Mouse (Mus musculus) liver, adult 2 months (tissue): ENCODE results near the gene Uba7. TPM values are rescaled to one million over a fixed set of nuclear protein-coding genes. Genes with fewer than 3 reads are reported as not detected.

Source experiments
- DNase-seq: peaks from one replicate; pipeline ENCODE4 v3.0.0-alpha.2; 2011; ENCODE audit warnings: low read depth, low spot score; ENCODE audit errors: extremely low read depth
- H3K27ac ChIP-seq: fragments of 200-500 bp; replicated peaks from 2 replicates; pipeline ENCODE4 v1.5.1; 2012; ENCODE audit warnings: low read depth, mild to moderate bottlenecking, control low read depth, inconsistent platforms, low read length; ENCODE audit not compliant: insufficient read depth
- H3K27me3 ChIP-seq: fragments of 200-500 bp; 2 replicates; pipeline ENCODE4 v1.6.1; 2012; ENCODE audit warnings: mild to moderate bottlenecking, moderate library complexity, low read length, inconsistent platforms; ENCODE audit not compliant: control insufficient read depth, insufficient read depth
- H3K36me3 ChIP-seq: fragments of 200-500 bp; 2 replicates; pipeline ENCODE4 v1.6.1; 2012; ENCODE audit warnings: low read length, inconsistent platforms; ENCODE audit not compliant: control insufficient read depth, insufficient read depth
- H3K4me1 ChIP-seq: fragments of 200-500 bp; 2 replicates; pipeline ENCODE4 v1.6.1; 2011; ENCODE audit warnings: low read length; ENCODE audit not compliant: control insufficient read depth, insufficient read depth
- H3K4me3 ChIP-seq: fragments of 200-500 bp; 2 replicates; pipeline ENCODE4 v1.5.1; 2011; ENCODE audit warnings: low read depth, mild to moderate bottlenecking, control low read depth, low read length, moderate library complexity; ENCODE audit not compliant: insufficient read depth
- H3K79me2 ChIP-seq: fragments of 200-500 bp; 2 replicates; pipeline ENCODE4 v1.6.1; 2012; ENCODE audit warnings: inconsistent platforms, mild to moderate bottlenecking, low read length, moderate library complexity; ENCODE audit not compliant: control insufficient read depth, insufficient read depth
- H3K9ac ChIP-seq: fragments of 200-500 bp; 2 replicates; pipeline ENCODE4 v1.6.1; 2012; ENCODE audit warnings: low read depth, mild to moderate bottlenecking, control low read depth, inconsistent platforms, low read length
- CTCF ChIP-seq: fragments of 200-500 bp; IDR thresholded peaks from 2 replicates; pipeline ENCODE4 v1.5.1; 2011; ENCODE audit warnings: low read depth, low read length, control low read depth
- POLR2A ChIP-seq: fragments of 200-500 bp; IDR thresholded peaks from 2 replicates; pipeline ENCODE4 v1.6.1; 2011; ENCODE audit warnings: low read length, control low read depth; ENCODE audit not compliant: insufficient read depth; ENCODE audit errors: extremely low read depth
- WGBS: fragments of 180-500 bp; shearing (Covaris S2); methylation state at CpG from one replicate; pipeline ENCODE4 v1.1.7; 2018; 5-methylcytosine and 5-hydroxymethylcytosine counted together
- polyA plus RNA-seq: library from polyadenylated mRNA; depleted of rRNA; stranded (reverse); fragments of >200 nt; gene quantifications from 2 replicates; pipeline ENCODE4 v1.2.3, GENCODE M21; 2012
- total RNA-seq: library from RNA; depleted of rRNA; stranded (reverse); fragments of >200 nt; gene quantifications from 2 replicates; pipeline ENCODE4 v1.2.3, GENCODE M21; 2014

Gene Uba7
- total and polyA plus RNA-seq, 2 experiments: 22.0 to 30.6 TPM

DNA sequence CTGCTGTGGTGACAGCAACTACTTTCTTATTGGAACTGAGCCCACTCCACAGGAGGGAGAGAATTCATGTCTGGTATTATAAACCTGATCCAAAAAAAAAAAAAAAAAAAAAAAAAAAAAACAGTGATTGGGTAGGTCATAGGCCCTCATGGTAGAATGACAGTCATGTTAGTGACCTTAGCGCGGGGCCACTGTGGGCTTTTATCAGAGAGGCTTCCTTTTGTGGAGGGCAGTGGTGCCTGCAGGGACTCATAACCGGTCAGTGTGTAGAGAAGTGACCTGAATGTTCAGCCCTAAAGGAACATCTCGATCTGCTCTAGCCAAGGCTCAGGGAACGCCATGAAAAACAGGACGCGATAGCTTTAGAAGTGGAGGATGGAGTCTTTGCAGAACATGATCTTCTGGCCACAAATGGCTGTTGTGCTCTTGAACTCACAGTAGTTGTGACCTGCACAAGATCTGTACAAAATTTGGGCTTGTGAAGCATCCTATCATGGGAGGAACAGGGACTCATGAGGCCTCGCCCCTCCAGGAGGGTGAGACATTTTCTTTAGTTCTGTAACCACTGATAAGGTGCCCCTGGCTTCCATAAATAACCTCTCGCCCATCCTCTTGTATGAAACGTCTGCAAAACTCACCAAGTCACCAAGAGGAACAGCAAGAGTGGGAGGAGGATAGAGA, 674 bp upstream of the Uba7 start:
- no peaks in the 10 kb centered on the region for H3K36me3 ChIP-seq
- no peak overlapping the region for H3K9ac ChIP-seq
- peak overlapping the region; percentile 39 for H3K27ac ChIP-seq
- H3K79me2 ChIP-seq: no peaks in the 10 kb centered on the region
- DNase-seq: no peak
- no peaks in the 10 kb centered on the region for H3K27me3 ChIP-seq
- no peak overlapping the region for H3K4me3 ChIP-seq
- TF ChIP-seq POLR2A (no peak), CTCF (no peak)
- H3K4me1 ChIP-seq: peaks cover 4% of the 10 kb centered on the region; the same call in 1 of the 2 replicates
- 74% methylated on average over 10 of the region's 10 CpGs for WGBS

DNA sequence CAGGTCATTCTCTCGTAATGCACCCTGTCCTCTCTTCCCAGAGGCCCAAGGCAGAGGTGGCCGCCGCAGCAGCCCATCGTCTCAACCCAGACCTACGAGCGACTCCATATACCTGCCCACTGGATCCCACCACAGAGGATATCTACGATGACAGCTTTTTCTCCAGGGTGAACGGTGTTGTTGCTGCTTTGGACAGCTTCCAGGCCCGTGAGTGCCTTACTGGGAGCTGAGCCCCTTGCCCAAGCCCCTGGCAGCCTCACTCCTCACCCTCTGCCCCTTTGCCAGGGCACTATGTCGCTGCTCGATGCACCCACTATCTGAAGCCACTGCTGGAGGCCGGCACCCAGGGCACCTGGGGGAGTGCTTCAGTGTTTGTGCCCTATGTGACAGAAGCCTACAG, 3.5 kb downstream of the Uba7 start:
- Histone ChIP-seq H3K4me3 (no peak overlapping the region), H3K27me3 (no peaks in the 10 kb centered on the region), H3K9ac (no peak overlapping the region), H3K79me2 (no peaks in the 10 kb centered on the region), H3K27ac (no peak overlapping the region), H3K4me1 (peaks cover 12% of the 10 kb centered on the region; the same call in 1 of the 2 replicates), H3K36me3 (no peaks in the 10 kb centered on the region)
- DNase-seq: no peak
- 91% methylated on average over 12 of the region's 12 CpGs for WGBS
- TF ChIP-seq POLR2A: no peak
- no peak for TF ChIP-seq CTCF

DNA sequence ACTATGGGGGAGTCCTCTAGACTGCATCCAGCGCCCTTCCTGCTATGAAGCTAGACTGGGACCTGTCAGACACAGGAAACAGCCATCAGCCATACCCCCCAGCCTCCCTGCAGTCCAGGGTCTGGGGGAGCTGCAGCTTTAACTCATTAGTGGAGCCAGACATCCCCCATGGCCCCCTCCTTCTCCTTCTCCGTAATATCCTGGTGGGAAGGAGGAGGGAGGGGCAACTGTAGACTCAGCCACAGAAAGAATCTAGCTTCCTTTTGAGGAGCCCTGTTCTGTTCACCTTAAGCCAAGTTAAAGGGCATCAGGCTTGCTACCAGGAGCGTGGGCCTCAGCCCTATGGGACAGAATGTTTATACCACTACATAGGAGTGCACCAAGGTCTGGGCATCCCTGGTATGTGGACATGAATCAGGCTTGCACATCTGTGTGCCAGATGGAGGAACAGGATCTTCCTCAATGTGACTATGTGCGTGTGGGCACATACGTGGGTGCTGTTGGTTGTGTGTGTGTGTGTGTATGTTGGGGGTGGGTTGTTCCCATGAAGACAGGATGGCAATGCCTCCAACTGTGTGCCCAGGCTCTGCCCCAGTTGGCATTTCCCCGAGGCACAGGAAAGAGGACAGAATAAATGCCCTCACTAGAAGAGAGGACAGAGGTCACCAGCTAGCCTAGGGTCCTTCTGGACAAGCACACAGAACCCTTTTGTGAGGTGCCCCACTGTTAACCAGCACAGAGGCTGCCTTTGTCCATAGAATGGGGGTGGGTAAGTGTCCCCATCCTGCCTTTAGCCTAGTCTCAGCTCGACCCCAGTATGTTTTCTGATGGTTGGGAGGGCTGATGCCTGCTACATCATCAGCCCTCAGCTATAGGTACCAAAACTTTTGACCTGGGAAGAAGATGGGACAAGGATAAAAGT, 6.6 kb downstream of the Uba7 start:
- Histone ChIP-seq H3K27me3 (no peaks in the 10 kb centered on the region), H3K4me3 (no peak overlapping the region), H3K36me3 (no peaks in the 10 kb centered on the region), H3K79me2 (no peaks in the 10 kb centered on the region), H3K27ac (peak overlapping the region; percentile 66), H3K4me1 (peaks cover 10% of the 10 kb centered on the region; the same call in 1 of the 2 replicates), H3K9ac (no peak overlapping the region; the same call in 1 of the 2 replicates)
- WGBS: 59% methylated on average over 7 of the region's 7 CpGs
- DNase-seq: no peak
- TF ChIP-seq CTCF (no peak), POLR2A (no peak)

DNA sequence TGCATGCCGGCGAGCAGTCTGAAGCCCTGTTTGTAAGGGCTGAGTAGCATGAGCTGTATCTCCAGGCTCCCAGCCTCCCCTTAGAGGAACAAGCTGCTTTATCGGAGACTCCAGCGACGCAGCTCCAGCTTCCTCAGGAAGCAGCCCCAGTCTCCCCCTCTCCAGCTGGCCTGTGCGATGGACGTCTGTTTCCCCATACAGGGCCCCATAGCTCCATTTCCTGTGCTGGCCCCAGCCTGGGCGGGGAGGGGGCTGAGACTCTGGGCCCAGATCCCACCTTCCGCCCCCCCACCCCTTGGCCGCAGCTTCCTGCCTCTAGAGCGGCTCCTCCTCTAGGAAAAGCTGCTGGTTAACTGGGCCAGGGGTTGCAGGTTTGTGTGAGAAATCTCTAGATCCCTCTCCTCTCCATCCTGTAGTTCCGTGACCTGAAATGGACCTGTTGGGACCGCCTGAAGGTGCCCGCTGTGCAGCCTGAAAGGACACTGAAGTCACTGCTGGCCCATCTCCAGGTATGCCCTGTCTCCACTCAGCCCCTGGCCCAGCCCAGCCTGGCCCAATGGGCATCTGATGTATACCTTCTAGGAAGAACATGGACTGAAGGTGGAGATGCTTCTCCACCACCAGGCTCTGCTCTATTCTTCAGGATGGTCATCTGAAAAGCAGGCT, 7.5 kb downstream of the Uba7 start, which contains the start of gene Gm20661:
TSS of gene Gm20661 (plus strand) at position 378 of the 666 bp plus-strand sequence.
- H3K79me2 ChIP-seq: no peaks in the 10 kb centered on the region
- H3K27me3 ChIP-seq: no peaks in the 10 kb centered on the region
- DNase-seq: peak; percentile 36
- no peaks in the 10 kb centered on the region for H3K36me3 ChIP-seq
- peaks cover 10% of the 10 kb centered on the region; the same call in 1 of the 2 replicates for H3K4me1 ChIP-seq
- WGBS: 68% methylated on average over 14 of the region's 14 CpGs
- no peak within 1 kb of the TSS; the same call in 1 of the 2 replicates for H3K4me3 ChIP-seq
- TF ChIP-seq POLR2A (no peak), CTCF (no peak)
- H3K27ac ChIP-seq: peak within 1 kb of the TSS; percentile 82
- H3K9ac ChIP-seq: no peak within 1 kb of the TSS; the same call in 1 of the 2 replicates

DNA sequence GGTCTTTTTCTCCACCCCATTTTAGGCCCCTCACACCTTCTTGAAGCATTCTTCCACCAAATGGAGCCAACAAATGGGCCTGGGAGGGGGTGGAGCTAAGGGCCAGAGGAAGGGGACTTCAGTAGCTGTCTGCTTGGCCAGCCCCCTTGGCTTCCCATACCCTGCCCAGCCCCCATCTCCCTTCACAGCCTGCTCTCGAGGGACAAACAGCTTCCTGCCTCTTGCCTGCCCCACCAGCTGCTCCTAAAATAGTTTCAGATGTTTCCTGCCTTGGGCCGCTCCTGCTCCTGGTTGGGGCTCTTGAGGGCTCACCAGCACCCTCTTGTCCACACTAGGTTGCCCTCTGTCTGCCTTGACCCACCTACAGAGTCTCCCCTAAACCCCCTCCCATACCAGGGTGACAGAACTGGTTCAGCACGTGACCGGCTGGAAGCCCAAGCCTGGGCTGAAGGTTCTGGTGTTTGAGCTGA, 8.2 kb downstream of the Uba7 start:
- Histone ChIP-seq H3K27ac (peak overlapping the region; percentile 82), H3K4me1 (peaks cover 10% of the 10 kb centered on the region; the same call in 1 of the 2 replicates), H3K4me3 (no peak overlapping the region), H3K27me3 (no peaks in the 10 kb centered on the region), H3K36me3 (no peaks in the 10 kb centered on the region), H3K79me2 (no peaks in the 10 kb centered on the region), H3K9ac (no peak overlapping the region; the same call in 1 of the 2 replicates)
- WGBS: 65% methylated on average over 4 of the region's 4 CpGs
- DNase-seq: peak; percentile 28
- TF ChIP-seq POLR2A: no peak
- no peak for TF ChIP-seq CTCF
